Comparison of ENCODE assay signal across 19 mouse cellular contexts in the genomic region with DNA sequence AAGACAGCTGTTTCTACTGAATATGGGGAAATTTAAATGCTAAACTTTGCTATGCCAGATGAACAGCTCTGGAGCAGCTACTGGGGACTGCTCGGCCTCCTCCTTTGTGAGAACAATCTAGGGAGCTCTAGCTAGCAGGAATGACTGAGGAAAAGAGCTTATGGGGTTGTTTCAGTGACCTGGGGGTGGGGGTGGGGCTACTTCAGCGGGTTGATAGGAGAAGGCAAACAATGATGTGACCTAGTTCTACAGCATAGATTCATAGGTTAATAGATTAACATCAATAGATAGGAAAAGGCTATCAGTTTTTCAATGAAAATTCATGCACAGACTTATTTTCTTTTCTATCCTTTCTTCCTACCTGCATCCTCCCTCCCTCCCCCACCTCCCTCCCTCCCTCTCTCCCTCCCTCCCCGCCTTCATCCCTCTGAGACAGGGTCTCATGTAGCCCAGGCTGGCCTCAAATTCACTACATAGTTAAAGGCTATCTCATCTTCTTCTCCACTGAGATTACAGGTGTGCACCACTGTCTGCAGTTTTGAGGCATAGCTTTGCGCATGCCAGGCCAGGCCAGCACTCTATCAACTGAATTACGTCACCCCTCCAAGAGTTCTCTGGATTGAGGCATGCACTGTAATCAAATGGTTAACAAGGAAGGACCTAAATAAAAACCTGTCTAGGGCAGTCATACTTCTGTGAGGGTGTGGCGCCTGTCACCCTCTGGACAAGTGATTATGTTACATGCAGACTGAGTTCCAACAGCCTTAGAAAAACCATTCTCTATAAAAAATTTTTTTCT.
DNase-seq lines count a peak whose midpoint lies in the region; ATAC-seq and TF ChIP-seq lines count a peak whose summit lies in the region.
"Had no signal": no experiment of that assay in that cellular context is flagged by ENCODE, and none has a peak within 500 bp of the region (broad histone marks: within the 10 kb centered on the region; RNA-seq: fewer than 3 reads in every experiment).

No protein-coding gene starts in this region.

- no peak overlapping the region for H3K4me2 ChIP-seq in heart, embryonic 16.5 days (ENCODE audit: low read depth, low read length)
- H3K4me2 ChIP-seq in lung, postnatal 0 days (replicated peaks; ENCODE audit: low read depth, low read length): no peak overlapping the region
- H3K4me2 ChIP-seq: forebrain, embryonic 12.5 days; limb, embryonic 15.5 days; liver, embryonic 15.5 days had no signal

- no peak for TF ChIP-seq EP300 in lung, postnatal 0 days (IDR thresholded peaks at IDR 0.05)

- no peaks in the 10 kb centered on the region for H3K36me3 ChIP-seq in heart, embryonic 10.5 days
- no peaks in the 10 kb centered on the region for H3K36me3 ChIP-seq in heart, embryonic 16.5 days (ENCODE audit: control insufficient read depth, insufficient read depth)
- H3K36me3 ChIP-seq in lung, postnatal 0 days (ENCODE audit: insufficient read depth, low read length): no peaks in the 10 kb centered on the region
- H3K36me3 ChIP-seq: G1E; limb, embryonic 15.5 days; liver, embryonic 15.5 days had no signal

- H3K9ac ChIP-seq in heart, embryonic 16.5 days (ENCODE audit: low read length): no peak overlapping the region
- no peak overlapping the region for H3K9ac ChIP-seq in lung, postnatal 0 days (replicated peaks; ENCODE audit: low read depth)
- H3K9ac ChIP-seq: forebrain, embryonic 12.5 days; limb, embryonic 15.5 days; liver, embryonic 15.5 days had no signal

- WGBS in heart, embryonic 10.5 days: 59% methylated on average over 6 of the region's 6 CpGs
- WGBS in heart, embryonic 16.5 days: 58% methylated on average over 6 of the region's 6 CpGs
- WGBS in lung, postnatal 0 days: 74% methylated on average over 6 of the region's 6 CpGs

- H3K27me3 ChIP-seq in heart, embryonic 10.5 days (ENCODE audit: insufficient read depth, poor library complexity, severe bottlenecking): no peaks in the 10 kb centered on the region
- no peaks in the 10 kb centered on the region for H3K27me3 ChIP-seq in heart, embryonic 16.5 days (ENCODE audit: control insufficient read depth, insufficient read depth, low read length)
- H3K27me3 ChIP-seq in lung, postnatal 0 days (replicated peaks; ENCODE audit: insufficient read depth, low read length): no peaks in the 10 kb centered on the region
- H3K27me3 ChIP-seq: forebrain, embryonic 12.5 days; limb, embryonic 15.5 days; liver, embryonic 15.5 days had no signal

- intact Hi-C loops in heart, postnatal 10 days (cut with DNase I): no loop called here

- peaks cover 51% of the 10 kb centered on the region for H3K4me1 ChIP-seq in heart, embryonic 10.5 days
- peaks cover 45% of the 10 kb centered on the region for H3K4me1 ChIP-seq in heart, embryonic 16.5 days (ENCODE audit: control insufficient read depth, insufficient read depth, low read length)
- no peaks in the 10 kb centered on the region for H3K4me1 ChIP-seq in lung, postnatal 0 days (ENCODE audit: insufficient read depth, low read depth, low read length)
- H3K4me1 ChIP-seq: liver, embryonic 15.5 days had no signal

- no peak overlapping the region for H3K27ac ChIP-seq in heart, embryonic 10.5 days
- H3K27ac ChIP-seq in heart, embryonic 16.5 days (ENCODE audit: low read length): peak overlapping the region; percentile 40; the same call in 1 of the 2 replicates
- no peak overlapping the region for H3K27ac ChIP-seq in lung, postnatal 0 days (ENCODE audit: low read length)
- H3K27ac ChIP-seq: embryonic facial prominence, embryonic 10.5 days; forebrain, embryonic 12.5 days; limb, embryonic 15.5 days; liver, embryonic 15.5 days had no signal

- ATAC-seq in heart, embryonic 16.5 days (replicated peaks; ENCODE audit: extremely low read depth, insufficient read depth, low FRiP score): 0 out of 2 replicates have a peak, but pooled peaks have one; percentile 34
- ATAC-seq in lung, postnatal 0 days: peak; percentile 49
- ATAC-seq: activated CD4-positive, CD25-positive, alpha-beta regulatory T cell, adult 4 months had no signal

- H3K9me3 ChIP-seq in heart, embryonic 10.5 days: no peaks in the 10 kb centered on the region
- no peaks in the 10 kb centered on the region for H3K9me3 ChIP-seq in heart, embryonic 16.5 days (replicated peaks; ENCODE audit: control insufficient read depth, low read length)
- no peaks in the 10 kb centered on the region for H3K9me3 ChIP-seq in lung, postnatal 0 days (ENCODE audit: low read length)
- H3K9me3 ChIP-seq: embryonic facial prominence, embryonic 10.5 days; forebrain, embryonic 12.5 days; G1E; limb, embryonic 15.5 days; liver, embryonic 15.5 days had no signal

- no peak for TF ChIP-seq CTCF in lung, postnatal 0 days (IDR thresholded peaks at IDR 0.05)

- no peak overlapping the region for H3K4me3 ChIP-seq in heart, embryonic 10.5 days
- no peak overlapping the region for H3K4me3 ChIP-seq in heart, embryonic 16.5 days (ENCODE audit: low read length)
- H3K4me3 ChIP-seq in lung, postnatal 0 days (ENCODE audit: low read depth, low read length): no peak overlapping the region
- H3K4me3 ChIP-seq: embryonic facial prominence, embryonic 10.5 days; forebrain, embryonic 12.5 days; limb, embryonic 15.5 days; liver, embryonic 15.5 days had no signal

- peak; percentile 63 for DNase-seq in heart, adult 11 months
- DNase-seq in heart, embryonic 10.5 days (ENCODE audit: low spot score): no peak
- no peak for DNase-seq in heart, postnatal 10 days
- DNase-seq in lung, postnatal 0 days (ENCODE audit: low spot score): peak; percentile 32
- DNase-seq in lung, postnatal 10 days: no peak
- no peak for DNase-seq in spleen, postnatal 14 days (ENCODE audit: low spot score in 2 of 2)
- DNase-seq: adrenal gland, postnatal 10 days; cerebellum, adult 9-10 months; gastrocnemius, postnatal 25 days; kidney, postnatal 14 days; right cerebral cortex, postnatal 25 days; thymus, postnatal 14 days had no signal

Comparison
In these comparisons a context has a peak if more than half of its experiments do, and no peak if none do; other contexts are left out.
1. DNase-seq: peak in heart, adult 11 months (single experiment) and lung, postnatal 0 days (single experiment); none in heart, embryonic 10.5 days (single experiment), heart, postnatal 10 days (0 of 2), lung, postnatal 10 days (single experiment) and spleen, postnatal 14 days (0 of 2).